In genomic region chr3:35908982-35909680, GRCm38 (mm10) we compare ENCODE assay signal across 10 mouse cellular contexts.
"Had no signal": no experiment of that assay in that cellular context is flagged by ENCODE, and none has a peak within 500 bp of the region (broad histone marks: within the 10 kb centered on the region; RNA-seq: fewer than 3 reads in every experiment).

No protein-coding gene starts in this region.

- H3K4me3 ChIP-seq: layer of hippocampus, adult 2 months; limb, embryonic 13.5 days; lung, embryonic 15.5 days; midbrain, embryonic 15.5 days; neural tube, embryonic 12.5 days had no signal

- H3K4me1 ChIP-seq: limb, embryonic 13.5 days; lung, embryonic 15.5 days; midbrain, embryonic 15.5 days; neural tube, embryonic 12.5 days had no signal

- ATAC-seq: midbrain, embryonic 15.5 days had no signal

- H3K4me2 ChIP-seq: limb, embryonic 13.5 days; lung, embryonic 15.5 days; midbrain, embryonic 11.5 days; midbrain, embryonic 15.5 days; neural tube, embryonic 12.5 days had no signal

- H3K9ac ChIP-seq: limb, embryonic 13.5 days; lung, embryonic 15.5 days; midbrain, embryonic 15.5 days; neural tube, embryonic 12.5 days had no signal

- H3K27ac ChIP-seq: layer of hippocampus, adult 2 months; limb, embryonic 13.5 days; lung, embryonic 15.5 days; midbrain, embryonic 15.5 days; neural tube, embryonic 12.5 days; stomach, postnatal 0 days had no signal

- H3K9me3 ChIP-seq: lung, embryonic 15.5 days; midbrain, embryonic 15.5 days; neural tube, embryonic 12.5 days had no signal

- DNase-seq: kidney, postnatal 25 days; left cerebral cortex, postnatal 4 days; thymus, postnatal 4 days had no signal

- H3K27me3 ChIP-seq: limb, embryonic 13.5 days; lung, embryonic 15.5 days; midbrain, embryonic 15.5 days; neural tube, embryonic 12.5 days had no signal
